Mouse (Mus musculus) neural tube, embryonic 14.5 days (tissue): ENCODE measurements around the gene Lep. TPM values are rescaled to one million over a fixed set of nuclear protein-coding genes. Genes with fewer than 3 reads are reported as not detected.

Experiments used
- ATAC-seq: fragments of 200-750 bp; cut with Nextera tagmentation; 2 replicates; pipeline ENCODE4 v1.8.0; 2017; ENCODE audit warnings: low read depth, mild to moderate bottlenecking, moderate TSS enrichment, moderate library complexity
- H3K27ac ChIP-seq: fragments of 300-500 bp; sonication (generic); 2 replicates; pipeline ENCODE4 v1.5.1; 2014; ENCODE audit warnings: low read depth, mild to moderate bottlenecking, control low read depth, low read length, moderate library complexity, mixed read lengths
- H3K27me3 ChIP-seq: fragments of 300-500 bp; sonication (generic); 2 replicates; pipeline ENCODE4 v1.6.1; 2014; ENCODE audit warnings: low read length; ENCODE audit not compliant: control insufficient read depth, insufficient read depth
- H3K36me3 ChIP-seq: fragments of 300-500 bp; sonication (generic); 2 replicates; pipeline ENCODE4 v1.6.1; 2014; ENCODE audit warnings: low read length, mixed read lengths; ENCODE audit not compliant: control insufficient read depth, insufficient read depth
- H3K4me1 ChIP-seq: fragments of 300-500 bp; sonication (generic); 2 replicates; pipeline ENCODE4 v1.6.1; 2014; ENCODE audit warnings: low read length; ENCODE audit not compliant: control insufficient read depth, insufficient read depth
- H3K4me2 ChIP-seq: fragments of 300-500 bp; sonication (generic); 2 replicates; pipeline ENCODE4 v1.6.1; 2014; ENCODE audit warnings: mild to moderate bottlenecking, low read depth, low read length, control low read depth
- H3K4me3 ChIP-seq: fragments of 300-500 bp; sonication (generic); 2 replicates; pipeline ENCODE4 v1.5.1; 2014; ENCODE audit warnings: low read depth, low read length, control low read depth, mixed read lengths
- H3K9ac ChIP-seq: fragments of 300-500 bp; sonication (generic); replicated peaks from 2 replicates; pipeline ENCODE4 v1.6.1; 2014; ENCODE audit warnings: low read depth, mild to moderate bottlenecking, control low read depth, low read length, mixed read lengths
- H3K9me3 ChIP-seq: fragments of 300-500 bp; sonication (generic); 2 replicates; pipeline ENCODE4 v1.6.1; 2016; ENCODE audit warnings: low read length; ENCODE audit not compliant: control insufficient read depth
- WGBS: fragments of 180-500 bp; shearing (Covaris S2); extraction: QIAGEN DNeasy Blood & Tissue Kit; methylation state at CpG from one replicate; pipeline ENCODE4 v1.1.7; 2014; 5-methylcytosine and 5-hydroxymethylcytosine counted together
- polyA plus RNA-seq: library from polyadenylated mRNA; unstranded; fragments of >200 nt; fragmentation: Nextera tagmentation; extraction: Ambion mirVana; gene quantifications from 2 replicates; pipeline ENCODE4 v1.2.1, GENCODE M21; 2014

Lep gene
- polyA plus RNA-seq, 1 experiment from 2014 or later, result 0.05 TPM

GRCm38 (mm10) chr6:29023206-29023967 lies 36.6 kb upstream of the Lep start:
- WGBS, result 39% methylated on average over 18 of the region's 18 CpGs
- no peak overlapping the region for H3K9ac ChIP-seq

DNA sequence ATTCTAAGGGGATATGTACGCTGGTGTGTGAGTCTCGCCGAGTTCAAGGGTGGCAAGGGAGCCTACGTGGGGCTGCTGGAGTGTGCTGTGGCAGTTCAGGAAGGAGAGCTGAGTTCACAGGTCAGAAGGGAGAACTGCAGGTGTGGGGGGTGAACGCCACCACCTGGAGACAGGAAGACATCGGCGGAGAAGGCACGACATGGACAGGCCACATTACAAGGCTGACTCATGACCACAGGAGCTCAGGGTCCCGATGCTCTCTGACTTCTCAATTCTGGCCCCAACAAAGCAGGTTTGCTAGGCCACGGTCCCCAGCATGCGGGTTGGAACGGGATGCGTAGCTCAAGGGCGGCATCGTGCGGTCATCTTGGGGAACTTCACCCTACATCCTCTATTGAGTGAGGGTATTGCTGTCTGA lies 36.0 kb upstream of the Lep start:
- Histone ChIP-seq H3K36me3 (no peaks in the 10 kb centered on the region), H3K27ac (no peak overlapping the region), H3K27me3 (no peaks in the 10 kb centered on the region), H3K4me2 (peak overlapping the region; percentile 12; the same call in 1 of the 2 replicates), H3K4me1 (peaks cover 4% of the 10 kb centered on the region; the same call in 1 of the 2 replicates), H3K4me3 (no peak overlapping the region), H3K9ac (no peak overlapping the region), H3K9me3 (no peaks in the 10 kb centered on the region)
- WGBS, result 7% methylated on average over 16 of the region's 16 CpGs
- peak; percentile 68 for ATAC-seq

More at GRCm38 (mm10) chr6:29023206-29023967, 36.6 kb upstream of the Lep start:
- peaks cover 4% of the 10 kb centered on the region; the same call in 1 of the 2 replicates for H3K4me1 ChIP-seq
- no peak overlapping the region for H3K4me3 ChIP-seq
- no peaks in the 10 kb centered on the region for H3K27me3 ChIP-seq
- H3K4me2 ChIP-seq, result no peak overlapping the region
- no peak overlapping the region for H3K27ac ChIP-seq
- peak; percentile 50 for ATAC-seq
- no peaks in the 10 kb centered on the region for H3K36me3 ChIP-seq
- no peaks in the 10 kb centered on the region for H3K9me3 ChIP-seq

DNA sequence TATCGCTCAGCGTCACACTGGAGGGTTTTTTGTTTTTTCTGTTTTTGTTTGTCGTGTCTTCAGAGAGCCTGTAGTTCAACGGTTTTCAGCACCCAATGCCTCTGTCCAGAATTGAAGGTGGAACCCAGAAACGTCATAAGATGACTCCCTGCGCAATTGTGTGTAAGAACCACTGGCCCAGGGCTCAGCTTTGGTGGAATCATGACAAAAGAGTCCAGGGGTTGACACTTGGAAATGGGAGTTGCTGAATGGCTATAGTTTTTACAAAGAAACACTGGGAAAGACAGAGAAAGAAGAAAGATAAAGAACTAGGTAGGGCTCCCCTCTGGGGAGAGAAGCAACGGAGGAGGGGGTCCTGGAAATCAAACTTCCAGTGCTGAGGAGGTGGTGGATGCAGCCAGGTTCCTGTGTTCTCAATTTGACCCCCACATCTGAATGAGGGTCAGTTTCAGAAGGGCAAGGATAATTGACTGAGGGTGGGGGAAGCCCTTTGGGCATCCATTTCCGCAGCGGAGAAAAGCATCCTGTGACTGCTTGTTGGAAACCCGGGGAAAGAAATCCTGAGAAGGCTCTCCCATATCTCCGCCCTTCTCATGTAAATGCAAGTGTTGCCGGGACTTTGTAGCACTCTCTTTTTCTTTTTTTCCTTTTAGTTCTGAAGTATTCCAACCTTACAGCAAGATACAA lies 34.1 kb upstream of the Lep start:
- Histone ChIP-seq H3K4me1 (peaks cover 4% of the 10 kb centered on the region; the same call in 1 of the 2 replicates), H3K4me3 (no peak overlapping the region), H3K27me3 (no peaks in the 10 kb centered on the region), H3K27ac (no peak overlapping the region), H3K36me3 (no peaks in the 10 kb centered on the region), H3K4me2 (no peak overlapping the region), H3K9me3 (no peaks in the 10 kb centered on the region), H3K9ac (no peak overlapping the region)
- no peak for ATAC-seq
- WGBS, result 37% methylated on average over 12 of the region's 12 CpGs

GRCm38 (mm10) chr6:29026766-29027165 lies 33.3 kb upstream of the Lep start:
- Histone ChIP-seq H3K9ac (no peak overlapping the region), H3K4me2 (no peak overlapping the region), H3K9me3 (no peaks in the 10 kb centered on the region), H3K4me1 (peaks cover 4% of the 10 kb centered on the region; the same call in 1 of the 2 replicates), H3K36me3 (no peaks in the 10 kb centered on the region), H3K27ac (no peak overlapping the region), H3K4me3 (no peak overlapping the region), H3K27me3 (no peaks in the 10 kb centered on the region)
- 48% methylated on average over 6 of the region's 6 CpGs for WGBS
- ATAC-seq, result no peak

DNA sequence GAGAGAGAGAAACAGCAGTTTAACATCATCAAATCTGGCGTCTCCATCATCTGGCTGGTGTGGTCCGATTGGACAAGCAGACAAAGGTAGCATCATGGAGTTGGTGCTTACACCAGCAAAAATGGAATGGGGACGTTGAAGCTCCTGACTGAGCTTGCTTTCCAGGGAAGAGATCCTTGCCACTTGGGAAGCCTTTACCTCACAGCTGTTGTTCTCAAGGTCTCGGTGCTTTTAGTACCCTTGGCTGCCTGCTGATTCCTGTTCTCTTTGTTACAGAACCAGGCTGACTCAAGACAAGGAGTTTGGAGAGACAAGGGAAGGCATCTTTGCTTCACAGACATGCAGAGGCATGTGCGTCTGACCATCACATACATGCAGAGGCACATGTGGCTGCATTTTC lies 31.9 kb upstream of the Lep start:
- H3K27me3 ChIP-seq, result no peaks in the 10 kb centered on the region
- H3K4me3 ChIP-seq, result no peak overlapping the region
- H3K9me3 ChIP-seq, result no peaks in the 10 kb centered on the region
- no peak for ATAC-seq
- H3K4me1 ChIP-seq, result peaks cover 4% of the 10 kb centered on the region; the same call in 1 of the 2 replicates
- H3K9ac ChIP-seq, result no peak overlapping the region
- no peaks in the 10 kb centered on the region for H3K36me3 ChIP-seq
- no peak overlapping the region for H3K4me2 ChIP-seq
- no peak overlapping the region for H3K27ac ChIP-seq
- WGBS, result 48% methylated on average over 5 of the region's 5 CpGs

DNA sequence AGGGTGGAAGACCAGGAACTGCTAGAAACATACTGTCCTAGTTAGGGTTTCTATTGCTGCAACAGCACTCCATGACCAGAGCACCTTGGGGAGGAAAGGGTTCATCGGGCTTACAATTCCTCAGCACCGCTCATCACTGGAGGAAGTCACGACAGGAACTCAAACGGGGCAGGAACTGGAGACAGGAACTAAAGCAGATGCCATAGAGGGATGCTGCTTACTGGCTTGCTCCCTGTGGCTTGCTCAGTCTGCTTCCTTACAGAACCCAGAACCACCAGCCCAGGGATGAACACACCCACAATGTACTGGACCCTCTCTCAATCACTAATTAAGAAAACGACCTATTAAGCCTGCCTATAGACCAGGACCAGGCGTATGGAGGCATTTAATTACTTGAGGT lies 30.5 kb upstream of the Lep start:
- H3K9ac ChIP-seq, result no peak overlapping the region
- no peaks in the 10 kb centered on the region for H3K27me3 ChIP-seq
- H3K4me1 ChIP-seq, result no peaks in the 10 kb centered on the region
- H3K36me3 ChIP-seq, result no peaks in the 10 kb centered on the region
- WGBS, result 74% methylated on average over 6 of the region's 6 CpGs
- no peak overlapping the region for H3K27ac ChIP-seq
- no peak overlapping the region for H3K4me3 ChIP-seq
- no peak for ATAC-seq
- no peak overlapping the region for H3K4me2 ChIP-seq
- H3K9me3 ChIP-seq, result no peaks in the 10 kb centered on the region

- peak; percentile 52; the same call in 1 of the 2 replicates for ATAC-seq
- WGBS, result 58% methylated on average over 6 of the region's 6 CpGs
These were observed 28.8 kb upstream of the Lep start for GRCm38 (mm10) chr6:29031216-29031615.

GRCm38 (mm10) chr6:29031704-29032310 lies 28.2 kb upstream of the Lep start:
- no peak overlapping the region for H3K9ac ChIP-seq
- no peak for ATAC-seq
- H3K9me3 ChIP-seq, result no peaks in the 10 kb centered on the region
- H3K4me1 ChIP-seq, result no peaks in the 10 kb centered on the region
- H3K36me3 ChIP-seq, result no peaks in the 10 kb centered on the region
- no peak overlapping the region for H3K27ac ChIP-seq
- WGBS, result 87% methylated on average over 13 of the region's 13 CpGs
- no peak overlapping the region for H3K4me3 ChIP-seq
- no peaks in the 10 kb centered on the region for H3K27me3 ChIP-seq
- no peak overlapping the region for H3K4me2 ChIP-seq

More at GRCm38 (mm10) chr6:29031216-29031615, 28.8 kb upstream of the Lep start:
- H3K4me2 ChIP-seq, result no peak overlapping the region
- H3K4me1 ChIP-seq, result no peaks in the 10 kb centered on the region
- no peak overlapping the region for H3K4me3 ChIP-seq
- H3K27me3 ChIP-seq, result no peaks in the 10 kb centered on the region
- H3K36me3 ChIP-seq, result no peaks in the 10 kb centered on the region
- no peak overlapping the region for H3K27ac ChIP-seq
- H3K9me3 ChIP-seq, result no peaks in the 10 kb centered on the region
- H3K9ac ChIP-seq, result no peak overlapping the region

GRCm38 (mm10) chr6:29032411-29032810 lies 27.6 kb upstream of the Lep start:
- 87% methylated on average over 12 of the region's 12 CpGs for WGBS
- H3K36me3 ChIP-seq, result no peaks in the 10 kb centered on the region
- H3K4me2 ChIP-seq, result no peak overlapping the region
- no peaks in the 10 kb centered on the region for H3K4me1 ChIP-seq
- no peak overlapping the region for H3K9ac ChIP-seq
- no peaks in the 10 kb centered on the region for H3K9me3 ChIP-seq
- H3K4me3 ChIP-seq, result no peak overlapping the region
- no peak for ATAC-seq
- H3K27me3 ChIP-seq, result no peaks in the 10 kb centered on the region
- H3K27ac ChIP-seq, result no peak overlapping the region
